Comparison of ENCODE assay signal across 10 mouse cellular contexts in the genomic region with DNA sequence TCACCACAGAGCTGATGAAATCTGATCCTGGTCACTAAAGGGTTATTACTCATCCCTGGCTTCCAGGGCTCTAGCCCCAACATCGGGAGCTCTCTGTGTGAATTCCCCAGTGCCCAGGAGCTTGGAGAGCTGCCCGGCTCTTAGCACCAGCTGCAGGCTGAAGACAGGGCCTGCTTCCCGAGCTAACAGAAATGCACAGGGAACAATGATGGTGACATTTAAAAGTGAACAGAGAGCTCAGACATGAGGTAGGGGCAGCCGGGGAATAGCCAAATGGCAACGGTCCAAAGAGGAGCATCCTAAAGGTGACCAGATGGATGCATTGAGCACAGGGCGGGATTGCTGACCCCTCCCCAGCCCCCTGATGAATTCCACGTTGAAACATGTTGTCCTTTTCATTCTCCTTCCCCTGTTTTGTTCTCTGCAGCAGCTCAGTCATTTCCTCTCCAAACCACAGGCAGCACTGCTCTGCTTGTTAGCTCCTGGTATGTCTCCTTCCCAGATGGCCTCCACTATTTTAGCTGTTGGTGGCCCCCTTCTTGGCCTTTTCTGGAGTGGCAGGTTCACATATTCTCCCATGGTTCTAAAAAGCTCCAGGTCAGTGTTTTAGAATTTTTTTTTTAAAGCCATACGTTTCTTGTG. TPM values are rescaled to one million over a fixed set of nuclear protein-coding genes. Genes with fewer than 3 reads are reported as not detected.
A peak's percentile ranks its signal among the peaks of the same experiment; 100 is the strongest.
DNase-seq lines count a peak whose midpoint lies in the region; TF ChIP-seq lines count a peak whose summit lies in the region.
"Had no signal": no experiment of that assay in that cellular context is flagged by ENCODE, and none has a peak within 500 bp of the region (broad histone marks: within the 10 kb centered on the region; RNA-seq: fewer than 3 reads in every experiment).

No protein-coding gene starts in this region.

- H3K36me3 ChIP-seq in heart, embryonic 10.5 days: peaks cover 92% of the 10 kb centered on the region

- DNase-seq in heart, adult 18-20 months: peak; percentile 77 to 79
- no peak for DNase-seq in heart, embryonic 10.5 days (ENCODE audit: low spot score)
- peak; percentile 85 for DNase-seq in brain, embryonic 14.5 days (ENCODE audit: low read depth)
- DNase-seq in gastrocnemius, postnatal 25 days: peak; percentile 80
- DNase-seq in layer of hippocampus, postnatal 36 days: peak; percentile 54 to 68
- DNase-seq in testis, postnatal 14 days (ENCODE audit: low spot score): peak; percentile 22
- DNase-seq in embryo, embryonic 10.5 days (ENCODE audit: low spot score): no peak
- DNase-seq in kidney, postnatal 25 days: no peak

- no peak overlapping the region for H3K27ac ChIP-seq in heart, embryonic 10.5 days
- H3K27ac ChIP-seq: stomach, embryonic 15.5 days had no signal

- peaks cover 10% of the 10 kb centered on the region for H3K4me1 ChIP-seq in heart, embryonic 10.5 days

- no peak for TF ChIP-seq CTCF in brain, embryonic 14.5 days (IDR thresholded peaks at IDR 0.05; ENCODE audit: borderline replicate concordance, extremely low read depth, insufficient read depth, insufficient read length)

- 74% methylated on average over 8 of the region's 8 CpGs for WGBS in heart, embryonic 10.5 days

- no peaks in the 10 kb centered on the region for H3K27me3 ChIP-seq in heart, embryonic 10.5 days (ENCODE audit: insufficient read depth, poor library complexity, severe bottlenecking)
- H3K27me3 ChIP-seq: stomach, embryonic 15.5 days had no signal

- H3K9me3 ChIP-seq in heart, embryonic 10.5 days: no peaks in the 10 kb centered on the region
- H3K9me3 ChIP-seq: stomach, embryonic 15.5 days had no signal

- no peak for TF ChIP-seq POLR2A in brain, embryonic 14.5 days (IDR thresholded peaks at IDR 0.05; ENCODE audit: borderline replicate concordance, extremely low read depth, insufficient read depth, insufficient read length, poor library complexity, severe bottlenecking)

- no peak overlapping the region for H3K4me3 ChIP-seq in heart, embryonic 10.5 days
- H3K4me3 ChIP-seq: erythroblast, embryonic 14.5 days; stomach, embryonic 15.5 days had no signal

RNA-seq across cellular contexts. Expression of a gene that starts 58.4 kb away (rescaled TPM):
- 10 to 100 TPM; 60.2 to 65.0 TPM for total RNA-seq in heart, adult 18-20 months (2021)
- 33.0 and 34.2 TPM in 2 replicates for polyA plus RNA-seq in heart, embryonic 10.5 days (2016; fragmentation: Nextera tagmentation; extraction: Ambion mirVana)
- 159 and 185 TPM in 2 replicates for polyA plus RNA-seq in brain, embryonic 14.5 days (2012; rRNA removed)
- total RNA-seq in gastrocnemius, postnatal 25 days (2021): 10 to 100 TPM; 19.6 to 22.4 TPM
- 100 to 1,000 TPM; 127 to 136 TPM for total RNA-seq in layer of hippocampus, postnatal 36 days (2021)

Comparison
In these comparisons a context has a peak if more than half of its experiments do, and no peak if none do; other contexts are left out.
1. DNase-seq: peak in heart, adult 18-20 months (2 of 2), brain, embryonic 14.5 days (single experiment), gastrocnemius, postnatal 25 days (single experiment), layer of hippocampus, postnatal 36 days (2 of 2) and testis, postnatal 14 days (single experiment); none in heart, embryonic 10.5 days (single experiment), embryo, embryonic 10.5 days (single experiment) and kidney, postnatal 25 days (0 of 2).